Comparison of ENCODE assay signal across 27 mouse cellular contexts in the genomic region with DNA sequence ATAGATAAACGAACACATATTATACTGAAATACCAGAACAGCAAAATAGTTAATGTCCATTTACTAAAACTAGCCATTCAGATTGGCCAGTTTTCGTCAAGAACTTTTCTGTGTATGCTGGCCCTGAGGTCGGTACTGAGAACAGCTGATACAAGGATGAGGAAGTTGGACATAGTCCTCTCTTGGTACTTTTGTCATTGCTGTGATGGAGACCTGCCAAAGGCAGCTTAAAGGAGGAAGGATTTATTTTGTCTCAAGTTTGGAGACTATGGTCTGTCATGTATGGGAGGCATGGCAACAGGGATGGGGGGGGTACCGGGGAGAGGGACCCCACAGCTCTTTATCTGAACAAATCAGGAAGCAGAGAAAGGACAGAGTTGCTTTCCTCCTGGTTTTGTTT. TPM values are rescaled to one million over a fixed set of nuclear protein-coding genes. Genes with fewer than 3 reads are reported as not detected.
DNase-seq lines count a peak whose midpoint lies in the region; ATAC-seq and TF ChIP-seq lines count a peak whose summit lies in the region.
"Had no signal": no experiment of that assay in that cellular context is flagged by ENCODE, and none has a peak within 500 bp of the region (broad histone marks: within the 10 kb centered on the region; RNA-seq: fewer than 3 reads in every experiment).

No protein-coding gene starts in this region.

- H3K9ac ChIP-seq in liver, embryonic 12.5 days: no peak overlapping the region
- no peak overlapping the region for H3K9ac ChIP-seq in liver, embryonic 11.5 days (ENCODE audit: low read depth, low read length)
- no peak overlapping the region for H3K9ac ChIP-seq in liver, postnatal 0 days (replicated peaks)
- H3K9ac ChIP-seq in intestine, embryonic 16.5 days (ENCODE audit: low read depth, low read length): no peak overlapping the region
- H3K9ac ChIP-seq: embryonic facial prominence, embryonic 12.5 days; heart, embryonic 15.5 days; hindbrain, embryonic 12.5 days; limb, embryonic 13.5 days; lung, embryonic 14.5 days; neural tube, embryonic 13.5 days had no signal

- H3K4me2 ChIP-seq in liver, embryonic 12.5 days: 0 out of 2 replicates have a peak overlapping the region, but pooled peaks have one; percentile 4
- no peak overlapping the region for H3K4me2 ChIP-seq in liver, embryonic 11.5 days
- H3K4me2 ChIP-seq in liver, postnatal 0 days (ENCODE audit: low read depth, low read length): no peak overlapping the region
- H3K4me2 ChIP-seq in intestine, embryonic 16.5 days (ENCODE audit: low read depth, low read length): no peak overlapping the region
- H3K4me2 ChIP-seq: embryonic facial prominence, embryonic 12.5 days; heart, embryonic 15.5 days; hindbrain, embryonic 12.5 days; limb, embryonic 13.5 days; lung, embryonic 14.5 days; midbrain, embryonic 11.5 days; neural tube, embryonic 13.5 days had no signal

- peaks cover 81% of the 10 kb centered on the region for H3K4me1 ChIP-seq in liver, embryonic 12.5 days
- peaks cover 33% of the 10 kb centered on the region for H3K4me1 ChIP-seq in liver, embryonic 11.5 days (replicated peaks; ENCODE audit: control insufficient read depth, insufficient read depth, low read length)
- H3K4me1 ChIP-seq in liver, postnatal 0 days (ENCODE audit: insufficient read depth): peaks cover 31% of the 10 kb centered on the region
- H3K4me1 ChIP-seq in intestine, embryonic 16.5 days (ENCODE audit: control insufficient read depth, insufficient read depth, low read length): peaks cover 9% of the 10 kb centered on the region
- H3K4me1 ChIP-seq: hindbrain, embryonic 12.5 days; limb, embryonic 13.5 days; neural tube, embryonic 13.5 days had no signal

- no peak for DNase-seq in liver, embryonic 11.5 days (ENCODE audit: low spot score)
- no peak for DNase-seq in liver, postnatal 0 days
- no peak for DNase-seq in cerebellum, adult 9-11 months
- no peak for DNase-seq in thymus, postnatal 14 days
- DNase-seq: adrenal gland, adult 8-10 months; cerebellum, adult 8-10 months; cerebellum, postnatal 36 days; embryo, embryonic 11 days; gastrocnemius, adult 2 months; kidney, postnatal 14 days; layer of hippocampus, adult 9-11 months; lung, embryonic 14.5 days; lung, postnatal 14 days; right cerebral cortex, postnatal 4 days had no signal

- peaks cover 17% of the 10 kb centered on the region for H3K36me3 ChIP-seq in liver, embryonic 12.5 days
- H3K36me3 ChIP-seq in liver, embryonic 11.5 days (ENCODE audit: control insufficient read depth, insufficient read depth, low read length): no peaks in the 10 kb centered on the region
- H3K36me3 ChIP-seq in liver, postnatal 0 days (replicated peaks; ENCODE audit: insufficient read depth, low read length): peaks cover 3% of the 10 kb centered on the region; the same call in 1 of the 2 replicates
- H3K36me3 ChIP-seq in intestine, embryonic 16.5 days (ENCODE audit: control insufficient read depth, insufficient read depth, low read length): no peaks in the 10 kb centered on the region
- H3K36me3 ChIP-seq: embryonic facial prominence, embryonic 12.5 days; heart, embryonic 15.5 days; hindbrain, embryonic 12.5 days; limb, embryonic 13.5 days had no signal

- no peaks in the 10 kb centered on the region for H3K9me3 ChIP-seq in liver, embryonic 12.5 days (replicated peaks)
- no peaks in the 10 kb centered on the region for H3K9me3 ChIP-seq in liver, embryonic 11.5 days (ENCODE audit: control insufficient read depth, low read length)
- no peaks in the 10 kb centered on the region for H3K9me3 ChIP-seq in liver, postnatal 0 days (ENCODE audit: low read length)
- H3K9me3 ChIP-seq in intestine, embryonic 16.5 days (ENCODE audit: control insufficient read depth, low read length): no peaks in the 10 kb centered on the region
- H3K9me3 ChIP-seq: embryonic facial prominence, embryonic 12.5 days; heart, embryonic 15.5 days; hindbrain, embryonic 12.5 days; limb, embryonic 13.5 days; neural tube, embryonic 13.5 days had no signal

- WGBS in liver, embryonic 12.5 days (ENCODE audit: insufficient replicate concordance): 51% methylated on average over 4 of the region's 4 CpGs
- 59% methylated on average over 4 of the region's 4 CpGs for WGBS in liver, embryonic 11.5 days
- WGBS in liver, postnatal 0 days (ENCODE audit: insufficient replicate concordance): 64% methylated on average over 4 of the region's 4 CpGs
- 92% methylated on average over 4 of the region's 4 CpGs for WGBS in intestine, embryonic 16.5 days

- ATAC-seq in liver, embryonic 12.5 days: no peak
- no peak for ATAC-seq in liver, embryonic 11.5 days (replicated peaks; ENCODE audit: low FRiP score)
- peak; percentile 46 to 51; a peak in 1 of 4 replicates for ATAC-seq in hematopoietic stem cell, adult 5-6 weeks (replicated peaks in 1 of 2; ENCODE audit: insufficient read depth in 1 of 2, low FRiP score in 2 of 2, low TSS enrichment in 1 of 2, low read depth in 1 of 2, poor library complexity in 2 of 2, severe bottlenecking in 2 of 2)
- no peak for ATAC-seq in liver, postnatal 0 days
- ATAC-seq in intestine, embryonic 16.5 days: no peak
- ATAC-seq: forebrain, embryonic 14.5 days; intestine, postnatal 0 days; midbrain, embryonic 16.5 days had no signal

- no peak for TF ChIP-seq EP300 in liver, postnatal 0 days (IDR thresholded peaks at IDR 0.05; ENCODE audit: low read depth)

- no peak overlapping the region for H3K4me3 ChIP-seq in liver, embryonic 12.5 days
- H3K4me3 ChIP-seq in liver, embryonic 11.5 days (ENCODE audit: low read depth, low read length): no peak overlapping the region
- H3K4me3 ChIP-seq in liver, postnatal 0 days (ENCODE audit: low read depth, low read length): no peak overlapping the region
- H3K4me3 ChIP-seq in intestine, embryonic 16.5 days (ENCODE audit: low read length): no peak overlapping the region
- H3K4me3 ChIP-seq: embryonic facial prominence, embryonic 12.5 days; gastrocnemius, adult 2 months; heart, embryonic 15.5 days; hindbrain, embryonic 12.5 days; limb, embryonic 13.5 days; myocyte; neural tube, embryonic 13.5 days had no signal

- no peak for TF ChIP-seq CTCF in liver, postnatal 0 days (IDR thresholded peaks at IDR 0.05; ENCODE audit: low read depth)

- no peaks in the 10 kb centered on the region for H3K27me3 ChIP-seq in liver, embryonic 12.5 days (replicated peaks)
- no peaks in the 10 kb centered on the region for H3K27me3 ChIP-seq in liver, embryonic 11.5 days (replicated peaks; ENCODE audit: control insufficient read depth, insufficient read depth, low read length)
- H3K27me3 ChIP-seq in liver, postnatal 0 days (ENCODE audit: insufficient read depth, low read length): no peaks in the 10 kb centered on the region
- H3K27me3 ChIP-seq in intestine, embryonic 16.5 days (replicated peaks; ENCODE audit: control insufficient read depth, insufficient read depth, low read length): no peaks in the 10 kb centered on the region
- H3K27me3 ChIP-seq: embryonic facial prominence, embryonic 12.5 days; heart, embryonic 15.5 days; hindbrain, embryonic 12.5 days; limb, embryonic 13.5 days; neural tube, embryonic 13.5 days had no signal

- peak overlapping the region; percentile 58; the same call in 1 of the 2 replicates for H3K27ac ChIP-seq in liver, embryonic 12.5 days
- H3K27ac ChIP-seq in liver, embryonic 11.5 days (ENCODE audit: low read depth, low read length): no peak overlapping the region
- H3K27ac ChIP-seq in liver, postnatal 0 days (ENCODE audit: low read depth): peak overlapping the region; percentile 18; the same call in 1 of the 2 replicates
- H3K27ac ChIP-seq in intestine, embryonic 16.5 days (ENCODE audit: low read length): no peak overlapping the region
- H3K27ac ChIP-seq: embryonic facial prominence, embryonic 12.5 days; gastrocnemius, adult 2 months; heart, embryonic 15.5 days; hindbrain, embryonic 12.5 days; limb, embryonic 13.5 days; neural tube, embryonic 13.5 days had no signal

RNA-seq across cellular contexts. Expression of a gene that starts 12.7 kb away (rescaled TPM):
- 13.5 and 13.6 TPM in 2 replicates for polyA plus RNA-seq in liver, embryonic 12.5 days (2016; fragmentation: Nextera tagmentation; extraction: Ambion mirVana)
- 12.6 and 15.1 TPM in 2 replicates for polyA plus RNA-seq in liver, embryonic 11.5 days (2014; fragmentation: Nextera tagmentation; extraction: Ambion mirVana)
- total RNA-seq in hematopoietic stem cell, adult 5-6 weeks (2017): 43.7 and 44.5 TPM in 2 replicates
- polyA plus RNA-seq in liver, postnatal 0 days (2015; fragmentation: Nextera tagmentation; extraction: Ambion mirVana): 4.7 TPM in 2 replicates
- polyA plus RNA-seq in intestine, embryonic 16.5 days (2015; fragmentation: Nextera tagmentation; extraction: Ambion mirVana): 3.7 TPM in 2 replicates

Comparison
In these comparisons a context has a peak if more than half of its experiments do, and no peak if none do; other contexts are left out.
1. H3K27ac ChIP-seq: peak in liver, embryonic 12.5 days (single experiment) and liver, postnatal 0 days (single experiment); none in liver, embryonic 11.5 days (single experiment) and intestine, embryonic 16.5 days (single experiment).
2. ATAC-seq: peak in hematopoietic stem cell, adult 5-6 weeks (2 of 2); none in liver, embryonic 12.5 days (single experiment), liver, embryonic 11.5 days (single experiment), liver, postnatal 0 days (single experiment) and intestine, embryonic 16.5 days (single experiment).